Mouse (Mus musculus) spleen, adult 2 months (tissue): ENCODE results near the gene Papss2.

Source experiments
- CTCF ChIP-seq: fragments of 200-500 bp; IDR thresholded peaks from 2 replicates; pipeline ENCODE4 v1.5.1; 2011; ENCODE audit warnings: mild to moderate bottlenecking, inconsistent platforms; ENCODE audit not compliant: insufficient read depth, insufficient read length, insufficient replicate concordance; ENCODE audit errors: extremely low read depth
- POLR2A ChIP-seq: fragments of 200-500 bp; IDR thresholded peaks from 2 replicates; pipeline ENCODE4 v1.6.1; 2011; ENCODE audit warnings: low read depth, low read length, inconsistent platforms

DNA sequence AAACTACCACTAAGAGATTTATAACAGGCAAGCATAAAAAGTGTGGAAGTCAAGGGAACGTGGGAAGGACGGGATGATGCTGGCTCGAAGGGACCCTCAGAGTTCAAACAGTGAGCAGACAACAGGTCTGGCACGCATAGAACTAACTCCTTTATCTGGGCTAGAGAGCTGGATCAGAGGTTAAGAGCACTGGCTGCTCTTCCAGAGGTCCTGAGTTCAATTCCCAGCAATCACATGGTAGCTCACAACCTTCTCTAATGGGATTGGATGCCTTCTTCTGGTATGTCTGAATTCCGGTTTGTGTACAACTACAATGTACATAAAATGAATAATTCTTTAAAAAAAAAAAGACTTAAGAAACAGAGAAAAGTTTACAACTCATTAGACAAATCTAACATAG is 87.5 kb downstream of the Papss2 start:
- TF ChIP-seq POLR2A: no peak
- no peak for TF ChIP-seq CTCF
